Mouse (Mus musculus): ENCODE results near the gene Mbd5.

DNA sequence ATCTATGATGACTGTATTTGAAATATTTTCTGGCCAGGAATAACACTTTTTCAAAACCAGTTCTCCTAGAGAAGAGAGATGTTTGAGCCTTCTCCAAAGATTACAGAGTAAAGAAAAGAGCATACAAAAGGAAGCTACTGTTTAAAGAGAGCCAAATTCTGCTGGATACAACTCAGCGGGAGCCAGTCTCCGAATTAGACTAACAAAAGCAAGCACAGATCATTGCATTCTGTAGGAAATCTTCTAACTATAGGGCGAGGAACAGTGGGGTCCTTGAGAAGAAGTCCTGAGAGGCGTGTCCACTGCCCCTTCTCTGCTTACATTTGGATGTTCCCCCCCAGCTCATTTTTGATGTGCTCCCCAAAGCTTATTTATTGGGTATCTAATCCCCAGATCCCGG is 422.3 kb downstream of the Mbd5 start:
- TF ChIP-seq POLR2A (IDR thresholded peaks at IDR 0.05; ENCODE audit: extremely low read depth, insufficient read depth, low read length) (no peak), CTCF (IDR thresholded peaks at IDR 0.05; ENCODE audit: low read depth, low read length) (no peak)

Data from liver, adult 2 months (tissue).